Mouse (Mus musculus) spleen, postnatal 14 days (tissue): ENCODE results near the gene Cntnap4.
"Not testable (repeated sequence)": the region's sequence is repeated elsewhere in the genome, so short reads cannot be mapped to it uniquely, and the experiment has no call there.

Source experiments
- DNase-seq, 2 experiments: peaks; one replicate each; pipeline ENCODE4 v3.0.0; 2021 to 2022; ENCODE audit warnings: low spot score in 2 of 2

The Cntnap4 gene

GRCm38 (mm10) chr8:112730583-112731432, 161.0 kb downstream of the Cntnap4 start:
- no peak for DNase-seq

- DNase-seq: no peak
These were observed 165.7 kb downstream of the Cntnap4 start for GRCm38 (mm10) chr8:112735575-112735974.

- no peak for DNase-seq
These were observed 173.5 kb downstream of the Cntnap4 start for GRCm38 (mm10) chr8:112743331-112743730.

GRCm38 (mm10) chr8:112747296-112747695, 177.5 kb downstream of the Cntnap4 start:
- no peak for DNase-seq

GRCm38 (mm10) chr8:112755171-112755570, 185.3 kb downstream of the Cntnap4 start:
- DNase-seq: no peak

- DNase-seq: no peak
These were observed 233.2 kb downstream of the Cntnap4 start for GRCm38 (mm10) chr8:112803058-112803457.

- no peak for DNase-seq
These were observed 239.5 kb downstream of the Cntnap4 start for GRCm38 (mm10) chr8:112809382-112809781.

- DNase-seq: no peak
These were observed 271.2 kb downstream of the Cntnap4 start for GRCm38 (mm10) chr8:112841057-112841456.

GRCm38 (mm10) chr8:112849541-112849940, 279.7 kb downstream of the Cntnap4 start:
- DNase-seq: not testable (repeated sequence)

GRCm38 (mm10) chr8:112906458-112907112, 336.7 kb downstream of the Cntnap4 start:
- DNase-seq: no peak

- DNase-seq: no peak
These were observed 339.7 kb downstream of the Cntnap4 start for GRCm38 (mm10) chr8:112909527-112909926.

- no peak for DNase-seq
These were observed 341.6 kb downstream of the Cntnap4 start for GRCm38 (mm10) chr8:112911422-112911821.

GRCm38 (mm10) chr8:112922151-112922550, 352.3 kb downstream of the Cntnap4 start:
- DNase-seq: no peak

- no peak for DNase-seq
These were observed 352.9 kb downstream of the Cntnap4 start for GRCm38 (mm10) chr8:112922789-112923188.
